Mouse (Mus musculus) heart, embryonic 12.5 days (tissue): Measurements from ENCODE around the gene Tgoln1. TPM values are rescaled to one million over a fixed set of nuclear protein-coding genes. Genes with fewer than 3 reads are reported as not detected.

Experiments
- ATAC-seq: fragments of 200-750 bp; cut with Nextera tagmentation; 2 replicates; pipeline ENCODE4 v1.8.0; 2017; ENCODE audit warnings: moderate TSS enrichment, moderate library complexity; ENCODE audit not compliant: insufficient number of reproducible peaks, low FRiP score
- H3K27ac ChIP-seq: fragments of 300-500 bp; sonication (generic); 2 replicates; pipeline ENCODE4 v1.5.1; 2016; ENCODE audit warnings: mild to moderate bottlenecking, moderate library complexity; ENCODE audit not compliant: poor library complexity, severe bottlenecking
- H3K27me3 ChIP-seq: fragments of 300-500 bp; sonication (generic); replicated peaks from 2 replicates; pipeline ENCODE4 v1.6.1; 2016; ENCODE audit warnings: mild to moderate bottlenecking, moderate library complexity
- H3K36me3 ChIP-seq: fragments of 300-500 bp; sonication (generic); 2 replicates; pipeline ENCODE4 v1.6.1; 2016; ENCODE audit warnings: mild to moderate bottlenecking, moderate library complexity
- H3K4me1 ChIP-seq: fragments of 300-500 bp; sonication (generic); replicated peaks from 2 replicates; pipeline ENCODE4 v1.6.1; 2016; ENCODE audit warnings: mild to moderate bottlenecking
- H3K4me2 ChIP-seq: fragments of 300-500 bp; sonication (generic); 2 replicates; pipeline ENCODE4 v1.6.1; 2016; ENCODE audit warnings: mild to moderate bottlenecking, moderate library complexity
- H3K4me3 ChIP-seq: fragments of 300-500 bp; sonication (generic); 2 replicates; pipeline ENCODE4 v1.5.1; 2016; ENCODE audit warnings: mild to moderate bottlenecking
- H3K9ac ChIP-seq: fragments of 300-500 bp; sonication (generic); 2 replicates; pipeline ENCODE4 v1.6.1; 2016; ENCODE audit warnings: mild to moderate bottlenecking, moderate library complexity
- H3K9me3 ChIP-seq: fragments of 300-500 bp; sonication (generic); replicated peaks from 2 replicates; pipeline ENCODE4 v1.6.1; 2016; ENCODE audit warnings: mild to moderate bottlenecking, moderate library complexity
- WGBS: fragments of 180-500 bp; shearing (Covaris S2); methylation state at CpG from one replicate; pipeline ENCODE4 v1.1.7; 2016; 5-methylcytosine and 5-hydroxymethylcytosine counted together
- polyA plus RNA-seq: library from polyadenylated mRNA; unstranded; fragments of >200 nt; fragmentation: Nextera tagmentation; extraction: Ambion mirVana; gene quantifications from 2 replicates; pipeline ENCODE4 v1.2.1, GENCODE M21; 2016

The Tgoln1 gene
- 27.5 and 27.9 TPM in 2 replicates for polyA plus RNA-seq

GRCm38 (mm10) chr6:72616643-72617288, at the start of gene Tgoln1:
TSS of gene Tgoln1 (minus strand) at chr6:72617000.
- H3K36me3 ChIP-seq, result peaks cover 20% of the 10 kb centered on the region
- H3K27ac ChIP-seq, result peak within 1 kb of the TSS; percentile 88
- no peaks in the 10 kb centered on the region for H3K9me3 ChIP-seq
- WGBS, result under 1% methylated on average over 41 of the region's 41 CpGs
- peaks cover 26% of the 10 kb centered on the region for H3K4me1 ChIP-seq
- peak; percentile 95 for ATAC-seq
- no peaks in the 10 kb centered on the region for H3K27me3 ChIP-seq
- H3K4me3 ChIP-seq, result peak within 1 kb of the TSS; percentile 89
- H3K4me2 ChIP-seq, result peak within 1 kb of the TSS; percentile 96
- peak within 1 kb of the TSS; percentile 83 for H3K9ac ChIP-seq

GRCm38 (mm10) chr6:72664290-72664689, 47.5 kb upstream of the Tgoln1 start:
- peak overlapping the region; percentile 3; the same call in 1 of the 2 replicates for H3K9ac ChIP-seq
- no peak overlapping the region for H3K4me3 ChIP-seq
- no peaks in the 10 kb centered on the region for H3K27me3 ChIP-seq
- no peak for ATAC-seq
- peaks cover 60% of the 10 kb centered on the region for H3K4me1 ChIP-seq
- 16% methylated on average over 8 of the region's 8 CpGs for WGBS
- no peaks in the 10 kb centered on the region for H3K36me3 ChIP-seq
- no peaks in the 10 kb centered on the region for H3K9me3 ChIP-seq
- peak overlapping the region; percentile 82 for H3K27ac ChIP-seq
- H3K4me2 ChIP-seq, result peak overlapping the region; percentile 40

DNA sequence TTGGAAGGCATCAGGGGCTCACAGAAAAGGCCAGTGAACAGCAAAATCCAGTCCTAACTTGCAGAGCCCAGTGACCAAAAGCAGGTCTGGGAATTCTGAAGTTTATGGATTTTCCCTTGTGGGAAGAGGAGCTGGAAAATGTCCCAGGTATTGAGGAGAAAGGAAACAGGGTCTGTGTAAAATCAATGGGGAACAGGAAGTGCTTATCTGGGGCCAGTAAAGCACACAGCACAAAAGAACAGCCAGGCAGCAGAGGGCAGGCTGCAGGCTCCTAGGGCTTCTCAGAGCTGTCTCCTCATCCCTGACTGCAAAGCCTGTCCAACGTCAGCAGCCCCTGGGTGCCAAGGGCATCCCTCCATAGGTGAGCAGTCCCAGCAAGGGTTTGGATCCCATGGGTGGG, 46.2 kb upstream of the Tgoln1 start:
- ATAC-seq, result peak; percentile 69
- Histone ChIP-seq H3K27me3 (no peaks in the 10 kb centered on the region), H3K4me3 (no peak overlapping the region), H3K9me3 (no peaks in the 10 kb centered on the region), H3K36me3 (no peaks in the 10 kb centered on the region), H3K4me2 (peak overlapping the region; percentile 31), H3K27ac (peak overlapping the region; percentile 82), H3K4me1 (peaks cover 60% of the 10 kb centered on the region), H3K9ac (no peak overlapping the region)
- WGBS, result 4% methylated on average over 1 of the region's 1 CpGs

- no peaks in the 10 kb centered on the region for H3K36me3 ChIP-seq
- H3K27ac ChIP-seq, result peak overlapping the region; percentile 61
- no peak overlapping the region for H3K9ac ChIP-seq
- peaks cover 68% of the 10 kb centered on the region for H3K4me1 ChIP-seq
- no peak for ATAC-seq
- H3K27me3 ChIP-seq, result no peaks in the 10 kb centered on the region
- no peak overlapping the region for H3K4me3 ChIP-seq
- no peak overlapping the region for H3K4me2 ChIP-seq
- 73% methylated on average over 6 of the region's 6 CpGs for WGBS
- H3K9me3 ChIP-seq, result no peaks in the 10 kb centered on the region
Observed at GRCm38 (mm10) chr6:72660391-72660720, 43.6 kb upstream of the Tgoln1 start.

DNA sequence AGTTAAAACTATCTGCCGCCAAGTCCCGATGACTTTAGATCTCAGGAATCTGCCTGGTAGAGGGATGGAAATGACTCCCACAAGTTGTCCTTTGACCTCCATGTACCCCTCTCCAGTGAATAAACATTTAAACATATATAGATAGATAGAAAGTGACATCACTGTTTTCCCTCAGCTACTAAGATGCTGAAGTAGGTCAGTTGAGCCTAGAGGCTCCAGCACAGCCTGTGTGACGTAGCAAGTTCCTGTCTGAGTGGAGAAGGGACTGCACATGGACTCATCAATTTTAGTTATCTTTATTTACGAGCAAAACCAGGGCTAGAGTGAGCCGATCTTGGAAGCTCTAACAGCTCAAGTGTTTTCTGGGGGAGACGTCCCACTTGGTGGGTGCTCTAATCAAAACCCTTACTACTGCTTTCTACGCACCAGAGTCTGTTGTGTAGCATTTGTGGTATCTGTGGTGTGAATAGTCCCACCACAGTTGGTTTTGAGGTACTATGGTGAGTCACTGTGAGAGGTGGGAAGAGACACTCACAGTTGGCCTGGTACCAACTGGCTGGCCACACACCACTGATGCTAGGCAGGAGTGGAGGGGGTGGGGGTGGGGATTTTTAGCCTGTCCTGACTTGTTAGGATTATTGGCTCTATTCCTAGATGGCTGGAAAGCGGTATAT, 43.1 kb upstream of the Tgoln1 start:
- Histone ChIP-seq H3K4me3 (no peak overlapping the region), H3K27ac (peak overlapping the region; percentile 61), H3K9ac (no peak overlapping the region), H3K36me3 (no peaks in the 10 kb centered on the region), H3K4me2 (no peak overlapping the region), H3K9me3 (no peaks in the 10 kb centered on the region), H3K27me3 (no peaks in the 10 kb centered on the region), H3K4me1 (peaks cover 71% of the 10 kb centered on the region)
- ATAC-seq, result no peak
- whole genome bisulfite sequencing, result 42% methylated on average over 8 of the region's 8 CpGs

DNA sequence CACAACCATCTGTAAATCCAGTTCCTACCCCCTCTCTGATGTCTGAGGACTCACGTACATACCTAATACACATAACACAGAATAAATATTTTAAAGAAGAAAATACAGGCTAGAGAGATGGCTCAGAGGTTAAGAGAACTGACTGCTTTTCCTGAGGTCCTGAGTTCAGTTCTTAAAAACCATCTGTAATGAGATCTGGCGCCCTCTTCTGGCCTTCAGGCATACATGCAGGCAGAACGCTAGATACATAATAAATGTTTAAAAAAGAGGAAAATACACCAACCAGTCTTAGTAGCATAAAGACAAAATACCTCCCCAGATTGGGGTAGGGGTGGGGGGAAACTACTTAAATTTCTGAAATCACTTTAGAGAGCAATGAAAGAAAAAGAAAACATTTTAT, 41.2 kb upstream of the Tgoln1 start:
- no peak overlapping the region for H3K4me3 ChIP-seq
- no peak overlapping the region for H3K27ac ChIP-seq
- 62% methylated on average over 3 of the region's 3 CpGs for WGBS
- no peak overlapping the region for H3K9ac ChIP-seq
- H3K4me2 ChIP-seq, result no peak overlapping the region
- ATAC-seq, result no peak
- H3K4me1 ChIP-seq, result peaks cover 59% of the 10 kb centered on the region
- no peaks in the 10 kb centered on the region for H3K36me3 ChIP-seq
- H3K27me3 ChIP-seq, result no peaks in the 10 kb centered on the region
- no peaks in the 10 kb centered on the region for H3K9me3 ChIP-seq

- Histone ChIP-seq H3K27me3 (no peaks in the 10 kb centered on the region), H3K9me3 (no peaks in the 10 kb centered on the region), H3K4me1 (peaks cover 45% of the 10 kb centered on the region), H3K27ac (peak overlapping the region; percentile 91), H3K9ac (no peak overlapping the region), H3K36me3 (no peaks in the 10 kb centered on the region), H3K4me3 (no peak overlapping the region), H3K4me2 (peak overlapping the region; percentile 70; the same call in 1 of the 2 replicates)
- WGBS, result 86% methylated on average over 7 of the region's 7 CpGs
- ATAC-seq, result no peak
Observed at GRCm38 (mm10) chr6:72656053-72656442, 39.2 kb upstream of the Tgoln1 start.

GRCm38 (mm10) chr6:72655309-72656052, 38.7 kb upstream of the Tgoln1 start:
- Histone ChIP-seq H3K9me3 (no peaks in the 10 kb centered on the region), H3K9ac (peak overlapping the region; percentile 42; the same call in 1 of the 2 replicates), H3K4me3 (peak overlapping the region; percentile 43), H3K27me3 (no peaks in the 10 kb centered on the region), H3K4me1 (peaks cover 39% of the 10 kb centered on the region), H3K27ac (peak overlapping the region; percentile 91), H3K4me2 (peak overlapping the region; percentile 70), H3K36me3 (no peaks in the 10 kb centered on the region)
- ATAC-seq, result peak; percentile 79
- WGBS, result 27% methylated on average over 20 of the region's 20 CpGs

GRCm38 (mm10) chr6:72654355-72654754, 37.6 kb upstream of the Tgoln1 start:
- peaks cover 28% of the 10 kb centered on the region for H3K4me1 ChIP-seq
- no peak for ATAC-seq
- H3K27me3 ChIP-seq, result no peaks in the 10 kb centered on the region
- H3K36me3 ChIP-seq, result no peaks in the 10 kb centered on the region
- H3K27ac ChIP-seq, result 0 out of 2 replicates have a peak overlapping the region, but pooled peaks have one; percentile 4
- no peak overlapping the region for H3K9ac ChIP-seq
- WGBS, result 84% methylated on average over 6 of the region's 6 CpGs
- H3K4me2 ChIP-seq, result no peak overlapping the region
- no peaks in the 10 kb centered on the region for H3K9me3 ChIP-seq
- no peak overlapping the region for H3K4me3 ChIP-seq

DNA sequence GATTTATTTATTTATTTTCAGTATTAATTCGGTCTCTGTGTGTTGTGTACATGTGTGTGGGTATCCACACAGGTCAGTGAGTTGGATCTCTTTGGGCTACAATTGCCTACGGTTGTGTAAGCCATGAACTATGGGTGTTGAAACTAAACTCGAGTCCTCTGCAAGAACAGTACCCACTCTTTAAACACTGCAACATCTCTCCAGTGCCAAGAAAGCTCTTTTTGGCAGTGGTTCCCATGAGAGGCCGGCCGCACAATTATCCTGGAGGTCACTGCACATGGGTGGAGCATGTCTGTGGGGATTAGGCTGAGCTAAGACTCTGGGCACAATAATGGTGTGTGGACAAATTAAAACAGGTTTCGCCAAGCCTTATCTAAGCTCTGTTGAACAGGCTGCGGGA, 36.6 kb upstream of the Tgoln1 start:
- Histone ChIP-seq H3K27me3 (no peaks in the 10 kb centered on the region), H3K9me3 (no peaks in the 10 kb centered on the region), H3K36me3 (no peaks in the 10 kb centered on the region), H3K4me3 (no peak overlapping the region), H3K9ac (no peak overlapping the region), H3K4me2 (no peak overlapping the region), H3K4me1 (peaks cover 28% of the 10 kb centered on the region), H3K27ac (no peak overlapping the region)
- ATAC-seq, result no peak
- 71% methylated on average over 7 of the region's 7 CpGs for WGBS

DNA sequence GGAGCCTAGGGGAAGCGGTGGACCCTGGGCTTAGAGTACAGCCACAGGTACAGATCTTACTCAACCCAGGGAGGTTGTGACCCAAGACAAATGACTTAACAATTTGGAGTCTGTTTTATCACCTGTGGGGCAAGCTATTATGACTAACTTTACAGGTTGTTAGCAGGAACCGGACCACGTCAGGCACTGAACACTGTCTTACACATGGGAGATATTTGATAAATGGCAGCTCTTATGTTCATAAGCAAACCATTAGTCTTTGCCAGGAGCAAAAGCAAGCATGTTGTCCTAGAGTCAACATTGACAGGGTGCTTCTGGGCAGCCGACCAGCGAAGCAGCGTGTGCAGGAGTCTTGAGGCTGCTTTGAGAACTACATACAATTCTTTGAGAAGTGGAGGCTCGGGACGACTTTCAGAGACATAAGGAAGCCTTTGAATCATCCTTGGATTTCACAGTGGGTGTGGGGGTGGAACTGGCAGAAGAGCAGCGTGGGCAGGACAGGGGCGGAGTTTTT, 33.6 kb upstream of the Tgoln1 start:
- Histone ChIP-seq H3K4me3 (no peak overlapping the region), H3K4me1 (peaks cover 27% of the 10 kb centered on the region), H3K9me3 (no peaks in the 10 kb centered on the region), H3K27me3 (no peaks in the 10 kb centered on the region), H3K27ac (no peak overlapping the region), H3K4me2 (no peak overlapping the region), H3K36me3 (peaks cover 3% of the 10 kb centered on the region; the same call in 1 of the 2 replicates), H3K9ac (no peak overlapping the region)
- 83% methylated on average over 10 of the region's 10 CpGs for WGBS
- ATAC-seq, result no peak
